Mouse (Mus musculus) MEL (cell line): ENCODE measurements around the gene Mapre1. TPM values are rescaled to one million over a fixed set of nuclear protein-coding genes. Genes with fewer than 3 reads are reported as not detected.

Source experiments
- DNase-seq: peaks from one replicate; pipeline ENCODE4 v3.0.0; 2011; ENCODE audit warnings: low read depth, low spot score
- H3K27ac ChIP-seq: 2 replicates; pipeline ENCODE4 v1.5.1; 2012; ENCODE audit warnings: low read depth, mild to moderate bottlenecking, control low read depth, low read length, moderate library complexity; ENCODE audit not compliant: control insufficient read depth
- H3K27me3 ChIP-seq, 2 experiments: fragments of 150-350 bp in 1 of 2; sonication (generic) in 1 of 2; 2 replicates each; pipeline ENCODE4 v1.6.1; 2012; ENCODE audit warnings: low read length in 2 of 2, mild to moderate bottlenecking in 2 of 2, improper control_type of control experiment in 1 of 2, moderate library complexity in 1 of 2; ENCODE audit not compliant: insufficient read depth in 2 of 2, control insufficient read depth in 1 of 2
- H3K36me3 ChIP-seq, 2 experiments: 2 replicates each; pipeline ENCODE4 v1.6.1; 2012 to 2014; ENCODE audit warnings: low read length in 2 of 2, improper control_type of control experiment in 1 of 2, inconsistent platforms in 1 of 2, mild to moderate bottlenecking in 1 of 2; ENCODE audit not compliant: insufficient read depth in 2 of 2, control insufficient read depth in 1 of 2
- H3K4me1 ChIP-seq, 2 experiments: fragments of 150-350 bp in 1 of 2; sonication (generic) in 1 of 2; 2 replicates each; pipeline ENCODE4 v1.6.1; 2012; ENCODE audit warnings: low read length in 2 of 2, improper control_type of control experiment in 1 of 2, mild to moderate bottlenecking in 1 of 2; ENCODE audit not compliant: insufficient read depth in 2 of 2, control insufficient read depth in 1 of 2
- H3K4me3 ChIP-seq, 2 experiments: fragments of 150-350 bp in 1 of 2; sonication (generic) in 1 of 2; 2 replicates each; pipeline ENCODE4 v1.5.1; 2012; ENCODE audit warnings: low read depth in 2 of 2, low read length in 2 of 2, mild to moderate bottlenecking in 2 of 2, moderate library complexity in 2 of 2, control low read depth in 1 of 2, improper control_type of control experiment in 1 of 2; ENCODE audit not compliant: control insufficient read depth in 1 of 2, insufficient read depth in 1 of 2
- H3K79me2 ChIP-seq: 2 replicates; pipeline ENCODE4 v1.6.1; 2012; ENCODE audit warnings: mild to moderate bottlenecking, low read length, moderate library complexity; ENCODE audit not compliant: control insufficient read depth, poor library complexity, insufficient read depth
- H3K9ac ChIP-seq: 2 replicates; pipeline ENCODE4 v1.6.1; 2012; ENCODE audit warnings: low read depth, mild to moderate bottlenecking, control low read depth, low read length, moderate library complexity; ENCODE audit not compliant: control insufficient read depth, poor library complexity, severe bottlenecking
- H3K9me3 ChIP-seq: fragments of 150-350 bp; sonication (generic); replicated peaks from 2 replicates; pipeline ENCODE4 v1.6.1; 2012; ENCODE audit warnings: mild to moderate bottlenecking, low read length, improper control_type of control experiment, moderate library complexity; ENCODE audit not compliant: insufficient read depth
- BHLHE40 ChIP-seq: IDR thresholded peaks from 2 replicates; pipeline ENCODE4 v1.6.1; 2012; ENCODE audit warnings: low read depth, mild to moderate bottlenecking, inconsistent platforms, low read length, improper control_type of control experiment, borderline replicate concordance
- CHD1 ChIP-seq: IDR thresholded peaks from 2 replicates; pipeline ENCODE4 v1.6.1; 2012; ENCODE audit warnings: low read depth, mild to moderate bottlenecking, inconsistent platforms, low read length, improper control_type of control experiment
- CTCF ChIP-seq, 3 experiments: IDR thresholded peaks in 2 of 3; conservative IDR thresholded peaks in 1 of 3; 2 replicates each; pipeline ENCODE4 v1.5.1; 2011 to 2012; ENCODE audit warnings: low read length in 3 of 3, low read depth in 2 of 3, mild to moderate bottlenecking in 2 of 3, improper control_type of control experiment in 1 of 3, inconsistent platforms in 1 of 3, mixed read lengths in 1 of 3, moderate library complexity in 1 of 3; ENCODE audit not compliant: control insufficient read depth in 1 of 3, insufficient read depth in 1 of 3, poor library complexity in 1 of 3, severe bottlenecking in 1 of 3
- E2F4 ChIP-seq: IDR thresholded peaks from 2 replicates; pipeline ENCODE4 v1.6.1; 2011; ENCODE audit warnings: low read depth, low read length, improper control_type of control experiment, borderline replicate concordance
- ELF1 ChIP-seq: IDR thresholded peaks from 2 replicates; pipeline ENCODE4 v1.6.1; 2014; ENCODE audit warnings: low read depth, mild to moderate bottlenecking, inconsistent platforms, low read length, improper control_type of control experiment, moderate library complexity
- EP300 ChIP-seq, 2 experiments: IDR thresholded peaks; 2 replicates each; pipeline ENCODE4 v1.6.1; 2011; ENCODE audit warnings: improper control_type of control experiment in 2 of 2, low read length in 2 of 2, low read depth in 1 of 2, mild to moderate bottlenecking in 1 of 2
- ETS1 ChIP-seq: IDR thresholded peaks from 2 replicates; pipeline ENCODE4 v1.6.1; 2012; ENCODE audit warnings: low read depth, mild to moderate bottlenecking, inconsistent platforms, low read length, improper control_type of control experiment, moderate library complexity
- GATA1 ChIP-seq: IDR thresholded peaks from 2 replicates; pipeline ENCODE4 v1.6.1; 2011; ENCODE audit warnings: low read depth, low read length, improper control_type of control experiment
- HCFC1 ChIP-seq: IDR thresholded peaks from 2 replicates; pipeline ENCODE4 v1.6.1; 2012; ENCODE audit warnings: low read depth, mild to moderate bottlenecking, inconsistent platforms, low read length, improper control_type of control experiment, moderate library complexity
- JUND ChIP-seq: IDR thresholded peaks from 2 replicates; pipeline ENCODE4 v1.6.1; 2011; ENCODE audit warnings: low read depth, mild to moderate bottlenecking, improper control_type of control experiment, low read length
- KAT2A ChIP-seq: conservative IDR thresholded peaks from 2 replicates; pipeline ENCODE4 v1.6.1; 2012; ENCODE audit warnings: low read depth, low read length, improper control_type of control experiment, inconsistent platforms
- MAFK ChIP-seq: IDR thresholded peaks from 2 replicates; pipeline ENCODE4 v1.6.1; 2011; ENCODE audit warnings: low read depth, mild to moderate bottlenecking, low read length, improper control_type of control experiment, borderline replicate concordance
- MAX ChIP-seq: IDR thresholded peaks from 2 replicates; pipeline ENCODE4 v1.6.1; 2011; ENCODE audit warnings: low read length, improper control_type of control experiment
- MAZ ChIP-seq: IDR thresholded peaks from 2 replicates; pipeline ENCODE4 v1.6.1; 2012; ENCODE audit warnings: low read depth, mild to moderate bottlenecking, inconsistent platforms, low read length, improper control_type of control experiment
- MEF2A ChIP-seq: IDR thresholded peaks from 2 replicates; pipeline ENCODE4 v1.6.1; 2014; ENCODE audit warnings: low read depth, mild to moderate bottlenecking, inconsistent platforms, low read length, improper control_type of control experiment; ENCODE audit not compliant: poor library complexity, insufficient replicate concordance, severe bottlenecking; ENCODE audit errors: extremely low read depth
- MXI1 ChIP-seq: IDR thresholded peaks from 2 replicates; pipeline ENCODE4 v1.6.1; 2011; ENCODE audit warnings: mild to moderate bottlenecking, low read depth, low read length, improper control_type of control experiment
- MYC ChIP-seq: IDR thresholded peaks from 2 replicates; pipeline ENCODE4 v1.6.1; 2011; ENCODE audit warnings: low read depth, mild to moderate bottlenecking, low read length, improper control_type of control experiment, moderate library complexity
- NELFE ChIP-seq: IDR thresholded peaks from 2 replicates; pipeline ENCODE4 v1.6.1; 2011; ENCODE audit warnings: low read depth, low read length, improper control_type of control experiment
- NRF1 ChIP-seq: IDR thresholded peaks from 2 replicates; pipeline ENCODE4 v1.6.1; 2014; ENCODE audit warnings: low read depth, mild to moderate bottlenecking, inconsistent platforms, low read length, improper control_type of control experiment, moderate library complexity; ENCODE audit not compliant: poor library complexity, insufficient read depth, severe bottlenecking
- POLR2A ChIP-seq, 2 experiments: IDR thresholded peaks; 2 replicates each; pipeline ENCODE4 v1.6.1; 2011 to 2012; ENCODE audit warnings: low read length in 2 of 2, mild to moderate bottlenecking in 2 of 2, control low read depth in 1 of 2, improper control_type of control experiment in 1 of 2, low read depth in 1 of 2, moderate library complexity in 1 of 2; ENCODE audit not compliant: control insufficient read depth in 1 of 2, insufficient read depth in 1 of 2, poor library complexity in 1 of 2
- POLR2AphosphoS5 ChIP-seq: IDR thresholded peaks from 2 replicates; pipeline ENCODE4 v1.6.1; 2012; ENCODE audit warnings: low read depth, borderline replicate concordance, mild to moderate bottlenecking, inconsistent platforms, low read length, moderate library complexity, mixed read lengths
- RAD21 ChIP-seq: IDR thresholded peaks from 2 replicates; pipeline ENCODE4 v1.6.1; 2011; ENCODE audit warnings: mild to moderate bottlenecking, low read depth, low read length, improper control_type of control experiment
- RCOR1 ChIP-seq: IDR thresholded peaks from 2 replicates; pipeline ENCODE4 v1.6.1; 2012; ENCODE audit warnings: low read depth, mild to moderate bottlenecking, inconsistent platforms, low read length, improper control_type of control experiment
- SIN3A ChIP-seq: IDR thresholded peaks from 2 replicates; pipeline ENCODE4 v1.6.1; 2012; ENCODE audit warnings: low read length, improper control_type of control experiment, inconsistent platforms
- TAL1 ChIP-seq: IDR thresholded peaks from 2 replicates; pipeline ENCODE4 v1.6.1; 2012; ENCODE audit warnings: mild to moderate bottlenecking, inconsistent platforms, low read length, moderate library complexity, mixed read lengths
- TBP ChIP-seq: IDR thresholded peaks from 2 replicates; pipeline ENCODE4 v1.8.0; 2011; ENCODE audit warnings: low read depth, low read length, improper control_type of control experiment
- TCF12 ChIP-seq: IDR thresholded peaks from 2 replicates; pipeline ENCODE4 v1.6.1; 2014; ENCODE audit warnings: low read depth, mild to moderate bottlenecking, inconsistent platforms, low read length, improper control_type of control experiment, moderate library complexity
- UBTF ChIP-seq: IDR thresholded peaks from 2 replicates; pipeline ENCODE4 v1.6.1; 2012; ENCODE audit warnings: low read depth, mild to moderate bottlenecking, inconsistent platforms, low read length, improper control_type of control experiment, moderate library complexity, borderline replicate concordance; ENCODE audit not compliant: insufficient read depth
- USF1 ChIP-seq: IDR thresholded peaks from 2 replicates; pipeline ENCODE4 v1.6.1; 2014; ENCODE audit warnings: low read depth, mild to moderate bottlenecking, inconsistent platforms, low read length, improper control_type of control experiment, moderate library complexity
- USF2 ChIP-seq, 2 experiments: IDR thresholded peaks; 2 replicates each; pipeline ENCODE4 v1.6.1; 2011 to 2012; ENCODE audit warnings: improper control_type of control experiment in 2 of 2, low read length in 2 of 2, borderline replicate concordance in 1 of 2, inconsistent platforms in 1 of 2, low read depth in 1 of 2, mild to moderate bottlenecking in 1 of 2; ENCODE audit not compliant: insufficient read depth in 1 of 2
- ZKSCAN1 ChIP-seq: IDR thresholded peaks from 2 replicates; pipeline ENCODE4 v1.6.1; 2012; ENCODE audit warnings: low read depth, mild to moderate bottlenecking, inconsistent platforms, low read length, improper control_type of control experiment, moderate library complexity
- ZNF384 ChIP-seq: IDR thresholded peaks from 2 replicates; pipeline ENCODE4 v1.6.1; 2012; ENCODE audit warnings: low read depth, mild to moderate bottlenecking, inconsistent platforms, low read length, improper control_type of control experiment
- polyA plus RNA-seq, 2 experiments: library from polyadenylated mRNA; stranded (reverse) in 1 of 2; unstranded in 1 of 2; fragments of >175 nt in 1 of 2; fragments of >200 nt in 1 of 2; gene quantifications; 2 replicates each; pipeline versions ENCODE4 v1.2.1 to v1.2.4; 2012; ENCODE audit warnings: low replicate concordance in 2 of 2, low read depth in 1 of 2; ENCODE audit not compliant: insufficient read length in 2 of 2, insufficient read depth in 1 of 2, missing spikeins in 1 of 2
- total RNA-seq: library from RNA; depleted of rRNA; stranded (reverse); fragments of 300-350 nt; gene quantifications from 2 replicates; pipeline ENCODE4 v1.2.3, GENCODE M21; 2012

Mapre1 gene
- total and polyA plus RNA-seq, 3 experiments = 57.7 to 94.8 TPM; not detected in 1

GRCm38 (mm10) chr2:153741437-153742065 is 477 bp downstream of the Mapre1 start:
- H3K27ac ChIP-seq = peak overlapping the region; percentile 73
- peak; percentile 86 for DNase-seq

GRCm38 (mm10) chr2:153747994-153748393 is 6.9 kb downstream of the Mapre1 start:
- H3K4me3 ChIP-seq = no peak overlapping the region
- H3K27me3 ChIP-seq = no peaks in the 10 kb centered on the region
- DNase-seq = no peak
- peaks cover 9 to 18% of the 10 kb centered on the region in 2 experiments for H3K36me3 ChIP-seq
- H3K9ac ChIP-seq = no peak overlapping the region
- peaks cover 0 to 2% of the 10 kb centered on the region in 2 experiments; a peak in 1 of 4 replicates for H3K4me1 ChIP-seq
- H3K27ac ChIP-seq = no peak overlapping the region
- H3K9me3 ChIP-seq = no peaks in the 10 kb centered on the region
- H3K79me2 ChIP-seq = peaks cover 46% of the 10 kb centered on the region
- TF ChIP-seq KAT2A (no peak), TCF12 (no peak), BHLHE40 (no peak), CHD1 (no peak), UBTF (no peak), POLR2AphosphoS5 (no peak), TBP (no peak), MXI1 (no peak), GATA1 (no peak), CTCF (IDR thresholded peaks at IDR 0.05 in 2 of 3, conservative IDR thresholded peaks at IDR 0.05 in 1 of 3; ENCODE audit: control insufficient read depth in 1 of 3, insufficient read depth in 1 of 3, low read depth in 2 of 3, low read length in 3 of 3, poor library complexity in 1 of 3, severe bottlenecking in 1 of 3) (no peak), MAX (no peak), ELF1 (no peak), MYC (no peak)

More at GRCm38 (mm10) chr2:153741437-153742065, 477 bp downstream of the Mapre1 start:
- TF ChIP-seq POLR2A (IDR thresholded peaks at IDR 0.05; ENCODE audit: control insufficient read depth in 1 of 2, insufficient read depth in 1 of 2, low read depth in 1 of 2, low read length in 2 of 2, poor library complexity in 1 of 2) = 0 out of 4 replicates have a peak, but pooled peaks of 1 of the 2 experiments have one; percentile 19
- no peak for TF ChIP-seq GATA1
- TF ChIP-seq ZNF384 = no peak
- no peak for TF ChIP-seq JUND
- no peak for TF ChIP-seq MAFK
- TF ChIP-seq ETS1 = 0 out of 2 replicates have a peak, but pooled peaks have one; percentile 24
- TF ChIP-seq TAL1 = no peak
- no peak for TF ChIP-seq NRF1
- TF ChIP-seq USF2 (IDR thresholded peaks at IDR 0.05; ENCODE audit: borderline replicate concordance in 1 of 2, insufficient read depth in 1 of 2, low read depth in 1 of 2, low read length in 2 of 2) = no peak
- TF ChIP-seq EP300 (IDR thresholded peaks at IDR 0.05; ENCODE audit: low read depth in 1 of 2, low read length in 2 of 2) = no peak
- no peak for TF ChIP-seq RCOR1
- TF ChIP-seq MEF2A = no peak
- no peak for TF ChIP-seq BHLHE40
- no peak for TF ChIP-seq NELFE
- TF ChIP-seq POLR2AphosphoS5 = no peak
- no peak for TF ChIP-seq TBP
- no peak for TF ChIP-seq SIN3A
- 0 out of 2 replicates have a peak, but pooled peaks have one; percentile 6 for TF ChIP-seq MAZ
- no peak for TF ChIP-seq UBTF
- no peak for TF ChIP-seq USF1
- TF ChIP-seq CHD1 = no peak
- TF ChIP-seq ZKSCAN1 = no peak
- no peak for TF ChIP-seq RAD21
- TF ChIP-seq MXI1 = peak; percentile 8; the same call in 1 of the 2 replicates
- no peak for TF ChIP-seq TCF12
- TF ChIP-seq HCFC1 = no peak
- TF ChIP-seq E2F4 = no peak
- H3K9me3 ChIP-seq = no peaks in the 10 kb centered on the region
- peaks cover 7 to 10% of the 10 kb centered on the region in 2 experiments for H3K4me1 ChIP-seq
- H3K4me3 ChIP-seq = peak overlapping the region; percentile 81
- H3K36me3 ChIP-seq = peaks cover 3 to 17% of the 10 kb centered on the region in 2 experiments; a peak in 3 of 4 replicates
- no peaks in the 10 kb centered on the region for H3K27me3 ChIP-seq
- H3K9ac ChIP-seq = peak overlapping the region; percentile 95
- H3K79me2 ChIP-seq = peaks cover 49% of the 10 kb centered on the region
